Mouse (Mus musculus) heart, embryonic 12.5 days (tissue): ENCODE results near the gene Cuzd1. TPM values are rescaled to one million over a fixed set of nuclear protein-coding genes. Genes with fewer than 3 reads are reported as not detected.
A peak's percentile ranks its signal among the peaks of the same experiment; 100 is the strongest.

Source experiments
- ATAC-seq: fragments of 200-750 bp; cut with Nextera tagmentation; 2 replicates; pipeline ENCODE4 v1.8.0; 2017; ENCODE audit warnings: moderate TSS enrichment, moderate library complexity; ENCODE audit not compliant: insufficient number of reproducible peaks, low FRiP score
- H3K27ac ChIP-seq: fragments of 300-500 bp; sonication (generic); 2 replicates; pipeline ENCODE4 v1.5.1; 2016; ENCODE audit warnings: mild to moderate bottlenecking, moderate library complexity; ENCODE audit not compliant: poor library complexity, severe bottlenecking
- H3K27me3 ChIP-seq: fragments of 300-500 bp; sonication (generic); replicated peaks from 2 replicates; pipeline ENCODE4 v1.6.1; 2016; ENCODE audit warnings: mild to moderate bottlenecking, moderate library complexity
- H3K36me3 ChIP-seq: fragments of 300-500 bp; sonication (generic); 2 replicates; pipeline ENCODE4 v1.6.1; 2016; ENCODE audit warnings: mild to moderate bottlenecking, moderate library complexity
- H3K4me1 ChIP-seq: fragments of 300-500 bp; sonication (generic); replicated peaks from 2 replicates; pipeline ENCODE4 v1.6.1; 2016; ENCODE audit warnings: mild to moderate bottlenecking
- H3K4me2 ChIP-seq: fragments of 300-500 bp; sonication (generic); 2 replicates; pipeline ENCODE4 v1.6.1; 2016; ENCODE audit warnings: mild to moderate bottlenecking, moderate library complexity
- H3K4me3 ChIP-seq: fragments of 300-500 bp; sonication (generic); 2 replicates; pipeline ENCODE4 v1.5.1; 2016; ENCODE audit warnings: mild to moderate bottlenecking
- H3K9ac ChIP-seq: fragments of 300-500 bp; sonication (generic); 2 replicates; pipeline ENCODE4 v1.6.1; 2016; ENCODE audit warnings: mild to moderate bottlenecking, moderate library complexity
- H3K9me3 ChIP-seq: fragments of 300-500 bp; sonication (generic); replicated peaks from 2 replicates; pipeline ENCODE4 v1.6.1; 2016; ENCODE audit warnings: mild to moderate bottlenecking, moderate library complexity
- WGBS: fragments of 180-500 bp; shearing (Covaris S2); methylation state at CpG from one replicate; pipeline ENCODE4 v1.1.7; 2016; 5-methylcytosine and 5-hydroxymethylcytosine counted together
- polyA plus RNA-seq: library from polyadenylated mRNA; unstranded; fragments of >200 nt; fragmentation: Nextera tagmentation; extraction: Ambion mirVana; gene quantifications from 2 replicates; pipeline ENCODE4 v1.2.1, GENCODE M21; 2016

The Cuzd1 gene
- polyA plus RNA-seq = 0.62 and 0.91 TPM in 2 replicates

GRCm38 (mm10) chr7:131322192-131322591 lies at the start of gene Cuzd1:
Gene Cuzd1 (minus strand): TSS chr7:131322292.
- Histone ChIP-seq H3K4me2 (no peak within 1 kb of the TSS), H3K4me1 (peaks cover 12% of the 10 kb centered on the region), H3K36me3 (no peaks in the 10 kb centered on the region), H3K9me3 (no peaks in the 10 kb centered on the region), H3K27me3 (no peaks in the 10 kb centered on the region), H3K4me3 (no peak within 1 kb of the TSS), H3K9ac (no peak within 1 kb of the TSS), H3K27ac (no peak within 1 kb of the TSS)
- 77% methylated on average over 2 of the region's 2 CpGs for WGBS
- no peak for ATAC-seq

DNA sequence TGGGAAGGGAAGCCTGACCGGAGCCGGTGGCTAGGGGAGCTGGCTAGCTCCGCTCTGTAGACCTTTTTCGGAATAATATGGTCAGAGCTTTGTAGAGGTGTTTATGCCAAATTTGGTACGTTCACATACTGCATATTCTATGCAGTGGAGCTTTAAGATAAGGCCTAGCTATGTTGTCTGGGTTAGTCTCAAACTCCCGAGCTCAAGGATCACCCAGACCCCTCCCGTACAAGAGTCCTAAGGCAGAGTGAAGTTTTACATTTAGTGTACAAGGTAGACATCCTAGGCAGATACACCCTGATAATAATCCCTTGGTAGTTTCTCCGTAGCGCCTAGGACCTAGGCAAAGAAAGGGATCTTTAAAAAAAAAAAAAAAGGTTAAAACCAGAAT lies 49.4 kb upstream of the Cuzd1 start:
- H3K9me3 ChIP-seq = no peaks in the 10 kb centered on the region
- peaks cover 13% of the 10 kb centered on the region for H3K36me3 ChIP-seq
- ATAC-seq = no peak; the same call in none of the 2 replicates
- peak overlapping the region; percentile 96 for H3K9ac ChIP-seq
- H3K4me2 ChIP-seq = peak overlapping the region; percentile 76
- H3K27ac ChIP-seq = peak overlapping the region; percentile 99
- H3K4me3 ChIP-seq = peak overlapping the region; percentile 84
- H3K4me1 ChIP-seq = peaks cover 8% of the 10 kb centered on the region
- WGBS = 6% methylated on average over 9 of the region's 9 CpGs
- no peaks in the 10 kb centered on the region for H3K27me3 ChIP-seq

- H3K9ac ChIP-seq = peak within 1 kb of the TSS; percentile 96
- H3K36me3 ChIP-seq = peaks cover 13% of the 10 kb centered on the region
- peak within 1 kb of the TSS; percentile 76 for H3K4me2 ChIP-seq
- H3K27ac ChIP-seq = peak within 1 kb of the TSS; percentile 99
- 4% methylated on average over 47 of the region's 47 CpGs for WGBS
- ATAC-seq = peak; percentile 97
- peak within 1 kb of the TSS; percentile 84 for H3K4me3 ChIP-seq
- H3K9me3 ChIP-seq = no peaks in the 10 kb centered on the region
- no peaks in the 10 kb centered on the region for H3K27me3 ChIP-seq
- peaks cover 8% of the 10 kb centered on the region for H3K4me1 ChIP-seq
These were observed 48.8 kb upstream of the Cuzd1 start, which contains the start of gene Pstk for GRCm38 (mm10) chr7:131370648-131371469. Gene Pstk (plus strand): TSS chr7:131371141.

GRCm38 (mm10) chr7:131364131-131364530 lies 42.0 kb upstream of the Cuzd1 start:
- H3K9me3 ChIP-seq = no peaks in the 10 kb centered on the region
- H3K27me3 ChIP-seq = no peaks in the 10 kb centered on the region
- H3K4me1 ChIP-seq = peaks cover 14% of the 10 kb centered on the region
- no peak overlapping the region for H3K4me2 ChIP-seq
- ATAC-seq = no peak
- WGBS = 82% methylated on average over 8 of the region's 8 CpGs
- H3K36me3 ChIP-seq = peaks cover 8% of the 10 kb centered on the region
- H3K4me3 ChIP-seq = no peak overlapping the region
- H3K9ac ChIP-seq = no peak overlapping the region
- no peak overlapping the region for H3K27ac ChIP-seq

GRCm38 (mm10) chr7:131362615-131363300 lies 40.7 kb upstream of the Cuzd1 start, which contains the start of gene 2310057M21Rik:
Gene 2310057M21Rik (minus strand): TSS chr7:131362759.
- H3K27ac ChIP-seq = peak within 1 kb of the TSS; percentile 95
- under 1% methylated on average over 55 of the region's 55 CpGs for WGBS

GRCm38 (mm10) chr7:131362269-131362614 lies 40.1 kb upstream of the Cuzd1 start:
- Histone ChIP-seq H3K4me3 (peak overlapping the region; percentile 89), H3K4me2 (peak overlapping the region; percentile 92), H3K9ac (peak overlapping the region; percentile 96), H3K27me3 (no peaks in the 10 kb centered on the region), H3K4me1 (peaks cover 14% of the 10 kb centered on the region), H3K9me3 (no peaks in the 10 kb centered on the region), H3K36me3 (peaks cover 27% of the 10 kb centered on the region), H3K27ac (peak overlapping the region; percentile 95)
- WGBS = under 1% methylated on average over 35 of the region's 35 CpGs
- peak; percentile 71 for ATAC-seq

More at GRCm38 (mm10) chr7:131362615-131363300, 40.7 kb upstream of the Cuzd1 start, which contains the start of gene 2310057M21Rik:
- Histone ChIP-seq H3K4me1 (peaks cover 14% of the 10 kb centered on the region), H3K4me3 (peak within 1 kb of the TSS; percentile 89), H3K27me3 (no peaks in the 10 kb centered on the region), H3K9me3 (no peaks in the 10 kb centered on the region), H3K4me2 (peak within 1 kb of the TSS; percentile 92), H3K36me3 (peaks cover 22% of the 10 kb centered on the region), H3K9ac (peak within 1 kb of the TSS; percentile 96)
- peak; percentile 96 for ATAC-seq

- Histone ChIP-seq H3K27ac (no peak overlapping the region), H3K27me3 (no peaks in the 10 kb centered on the region), H3K4me3 (no peak overlapping the region), H3K9ac (no peak overlapping the region), H3K4me2 (no peak overlapping the region), H3K36me3 (peaks cover 68% of the 10 kb centered on the region), H3K4me1 (peaks cover 3% of the 10 kb centered on the region), H3K9me3 (no peaks in the 10 kb centered on the region)
- ATAC-seq = no peak
- 96% methylated on average over 13 of the region's 13 CpGs for WGBS
These were observed 34.0 kb upstream of the Cuzd1 start for GRCm38 (mm10) chr7:131356105-131356504.

DNA sequence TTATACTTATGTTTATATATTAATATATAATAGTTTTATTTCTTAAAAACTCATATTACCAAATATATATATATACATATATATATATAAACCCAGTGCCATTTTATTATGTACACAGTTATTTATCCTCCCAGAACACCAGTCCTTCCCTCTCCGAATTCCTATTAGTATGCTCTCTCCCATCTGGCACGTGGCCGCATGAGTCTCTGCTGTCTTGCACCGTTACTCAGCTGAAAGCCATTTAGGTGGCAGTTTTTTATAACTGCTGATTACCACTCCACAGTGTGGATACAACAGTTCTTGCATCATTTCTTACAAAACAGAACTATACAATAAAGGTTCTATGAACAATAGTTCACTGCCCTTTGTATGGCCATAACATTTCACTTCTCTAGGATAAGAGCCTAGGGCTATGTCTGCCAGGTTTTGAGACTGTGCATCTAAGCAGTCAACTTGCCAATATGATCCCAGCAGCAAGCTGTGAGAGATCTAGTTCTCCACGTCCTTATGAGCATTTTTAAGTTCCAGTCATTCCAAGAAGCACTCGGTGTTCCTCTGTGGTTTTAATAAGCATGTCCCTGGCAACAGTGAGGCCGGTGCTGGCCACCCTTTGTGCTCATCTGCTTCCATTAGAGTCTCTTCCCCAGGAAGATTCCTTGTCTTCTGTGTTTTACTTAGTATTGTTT lies 23.9 kb upstream of the Cuzd1 start:
- no peaks in the 10 kb centered on the region for H3K9me3 ChIP-seq

DNA sequence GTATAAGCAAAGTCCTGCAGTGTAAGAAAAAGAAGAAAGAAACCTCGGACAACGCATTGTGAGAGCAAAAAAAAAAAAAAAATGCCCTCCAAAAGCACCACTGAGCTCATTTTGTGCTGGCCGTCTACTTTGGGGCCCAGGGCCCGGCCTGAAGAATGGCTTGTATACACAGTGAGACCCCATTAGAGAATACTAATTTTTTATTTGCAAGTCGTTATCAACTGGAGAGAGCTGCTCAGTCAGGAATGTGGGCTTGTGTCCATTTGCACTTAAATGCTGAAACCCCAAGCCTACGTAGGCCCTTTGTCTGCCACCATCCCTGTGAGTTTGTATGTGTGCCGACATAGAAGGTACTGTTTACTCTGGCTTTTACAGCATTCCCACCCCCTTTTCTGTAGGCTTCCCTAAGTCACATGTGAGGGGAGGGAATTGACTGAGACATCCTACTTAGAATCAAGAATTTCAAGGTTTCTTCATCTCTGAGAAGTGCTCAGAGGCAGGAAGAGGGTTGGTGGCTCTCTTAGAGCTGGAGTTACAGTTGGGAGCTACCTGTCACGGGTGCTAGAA lies 15.5 kb upstream of the Cuzd1 start:
- Histone ChIP-seq H3K27ac (no peak overlapping the region), H3K4me1 (no peaks in the 10 kb centered on the region), H3K4me3 (no peak overlapping the region), H3K36me3 (peaks cover 33% of the 10 kb centered on the region), H3K9ac (no peak overlapping the region), H3K9me3 (no peaks in the 10 kb centered on the region), H3K27me3 (no peaks in the 10 kb centered on the region), H3K4me2 (no peak overlapping the region)
- ATAC-seq = no peak
- WGBS = 76% methylated on average over 8 of the region's 8 CpGs

More for the DNA sequence above, 23.9 kb upstream of the Cuzd1 start:
- 87% methylated on average over 7 of the region's 7 CpGs for WGBS
- H3K27me3 ChIP-seq = no peaks in the 10 kb centered on the region
- H3K4me2 ChIP-seq = no peak overlapping the region
- H3K9ac ChIP-seq = no peak overlapping the region
- H3K4me3 ChIP-seq = no peak overlapping the region
- no peak for ATAC-seq
- no peaks in the 10 kb centered on the region for H3K4me1 ChIP-seq
- H3K27ac ChIP-seq = no peak overlapping the region
- H3K36me3 ChIP-seq = peaks cover 74% of the 10 kb centered on the region

DNA sequence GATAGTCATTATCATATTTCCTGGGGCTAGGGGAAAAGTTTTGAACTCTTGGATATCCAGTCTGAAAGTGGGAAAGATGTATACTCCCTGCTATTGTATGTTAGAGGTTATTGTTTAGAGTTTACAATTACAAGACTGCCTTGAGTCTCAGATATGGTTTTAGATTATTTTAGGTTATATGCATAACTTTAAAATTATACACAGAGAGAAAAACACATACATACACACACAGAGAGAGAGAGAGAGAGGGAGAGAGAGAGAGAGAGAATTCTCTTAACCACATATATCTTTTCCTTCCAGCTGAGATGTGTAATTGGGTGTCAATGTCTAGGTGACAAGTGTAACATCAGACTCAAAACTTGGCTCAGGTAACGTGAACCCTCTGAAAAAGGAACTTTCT lies 11.5 kb upstream of the Cuzd1 start, which contains the start of gene Fam24a:
Gene Fam24a, plus strand, starts transcription at position 301 of the 400 bp plus-strand sequence.
- no peak within 1 kb of the TSS for H3K9ac ChIP-seq
- no peak within 1 kb of the TSS for H3K4me2 ChIP-seq
- no peaks in the 10 kb centered on the region for H3K9me3 ChIP-seq
- H3K36me3 ChIP-seq = peaks cover 3% of the 10 kb centered on the region; the same call in 1 of the 2 replicates
- no peak within 1 kb of the TSS for H3K4me3 ChIP-seq
- WGBS = 48% methylated on average over 1 of the region's 1 CpGs
- H3K27ac ChIP-seq = no peak within 1 kb of the TSS
- no peaks in the 10 kb centered on the region for H3K27me3 ChIP-seq
- ATAC-seq = no peak
- H3K4me1 ChIP-seq = 0 out of 2 replicates have a peak, but pooled peaks cover 4% of the 10 kb centered on the region
